Mouse (Mus musculus): ENCODE measurements around the gene Rfx8. TPM values are rescaled to one million over a fixed set of nuclear protein-coding genes. Genes with fewer than 3 reads are reported as not detected.

The Rfx8 gene
- polyA plus RNA-seq, 1 experiment = 0.16 TPM

GRCm38 (mm10) chr1:39762025-39762370 lies 41.2 kb upstream of the Rfx8 start:
- Histone ChIP-seq H3K36me3 (ENCODE audit: control insufficient read depth, insufficient read depth) (no peaks in the 10 kb centered on the region), H3K4me2 (ENCODE audit: low read depth) (peak overlapping the region; percentile 94), H3K79me2 (ENCODE audit: control insufficient read depth, insufficient read depth) (no peaks in the 10 kb centered on the region), H3K4me3 (peak overlapping the region; percentile 17), H3K27me3 (ENCODE audit: control insufficient read depth, insufficient read depth, insufficient read length) (no peaks in the 10 kb centered on the region), H3ac (ENCODE audit: control insufficient read depth, insufficient read length) (peak overlapping the region; percentile 25)
- TF ChIP-seq TCF12 (IDR thresholded peaks at IDR 0.05; ENCODE audit: insufficient read depth, poor library complexity, severe bottlenecking) (no peak), E2F4 (IDR thresholded peaks at IDR 0.05; ENCODE audit: insufficient read depth) (no peak), REST (IDR thresholded peaks at IDR 0.05; ENCODE audit: insufficient read depth, insufficient read length) (no peak), MYOG (IDR thresholded peaks at IDR 0.05; ENCODE audit: control insufficient read depth in 1 of 3, insufficient read depth in 1 of 3, insufficient read length in 2 of 3, low read depth in 2 of 3) (peak in 1 of 3 experiments; percentile 54), USF1 (IDR thresholded peaks at IDR 0.05; ENCODE audit: low read depth) (peak; percentile 28), POLR2AphosphoS2 (IDR thresholded peaks at IDR 0.05; ENCODE audit: insufficient read length, low read depth) (no peak), SRF (IDR thresholded peaks at IDR 0.05; ENCODE audit: control insufficient read depth, insufficient read length, low read depth) (no peak), MYOD1 (IDR thresholded peaks at IDR 0.05; ENCODE audit: control insufficient read depth in 1 of 3, insufficient read length in 2 of 3, low read depth in 2 of 3) (peak in 1 of 3 experiments; percentile 31)

GRCm38 (mm10) chr1:39761211-39762024 lies 40.6 kb upstream of the Rfx8 start:
- Histone ChIP-seq H3K27me3 (ENCODE audit: control insufficient read depth, insufficient read depth, insufficient read length) (no peaks in the 10 kb centered on the region), H3K79me2 (ENCODE audit: control insufficient read depth, insufficient read depth) (no peaks in the 10 kb centered on the region), H3K36me3 (ENCODE audit: control insufficient read depth, insufficient read depth) (no peaks in the 10 kb centered on the region), H3K4me3 (peak overlapping the region; percentile 17), H3ac (ENCODE audit: control insufficient read depth, insufficient read length) (peak overlapping the region; percentile 25), H3K4me2 (ENCODE audit: low read depth) (peak overlapping the region; percentile 94)
- TF ChIP-seq USF1 (IDR thresholded peaks at IDR 0.05; ENCODE audit: low read depth) (no peak), SRF (IDR thresholded peaks at IDR 0.05; ENCODE audit: control insufficient read depth, insufficient read length, low read depth) (peak; percentile 30), MYOG (IDR thresholded peaks at IDR 0.05; ENCODE audit: control insufficient read depth in 1 of 3, insufficient read depth in 1 of 3, insufficient read length in 2 of 3, low read depth in 2 of 3) (no peak), MYOD1 (IDR thresholded peaks at IDR 0.05; ENCODE audit: control insufficient read depth in 1 of 3, insufficient read length in 2 of 3, low read depth in 2 of 3) (no peak), TCF3 (IDR thresholded peaks at IDR 0.05; ENCODE audit: insufficient read length, low read depth) (no peak)

GRCm38 (mm10) chr1:39760181-39760715 lies 39.5 kb upstream of the Rfx8 start:
- peak overlapping the region; percentile 76 for H3K4me2 ChIP-seq (ENCODE audit: low read depth)
- no peak overlapping the region for H3K4me3 ChIP-seq
- H3ac ChIP-seq (ENCODE audit: control insufficient read depth, insufficient read length) = no peak overlapping the region
- no peaks in the 10 kb centered on the region for H3K36me3 ChIP-seq (ENCODE audit: control insufficient read depth, insufficient read depth)
- no peak for TF ChIP-seq POLR2A (IDR thresholded peaks at IDR 0.05; ENCODE audit: insufficient read length, low read depth)
- TF ChIP-seq SRF (IDR thresholded peaks at IDR 0.05; ENCODE audit: control insufficient read depth, insufficient read length, low read depth) = no peak
- TF ChIP-seq E2F4 (IDR thresholded peaks at IDR 0.05; ENCODE audit: insufficient read depth) = no peak
- no peak for TF ChIP-seq TCF12 (IDR thresholded peaks at IDR 0.05; ENCODE audit: insufficient read depth, poor library complexity, severe bottlenecking)
- no peak for TF ChIP-seq CEBPB (IDR thresholded peaks at IDR 0.05; ENCODE audit: insufficient read depth, poor library complexity, severe bottlenecking)
- TF ChIP-seq MYOG (IDR thresholded peaks at IDR 0.05; ENCODE audit: control insufficient read depth in 1 of 3, insufficient read depth in 1 of 3, insufficient read length in 2 of 3, low read depth in 2 of 3) = no peak
- TF ChIP-seq REST (IDR thresholded peaks at IDR 0.05; ENCODE audit: insufficient read depth, insufficient read length) = no peak
- no peak for TF ChIP-seq MAX (IDR thresholded peaks at IDR 0.05; ENCODE audit: low read depth)
- no peak for TF ChIP-seq TCF3 (IDR thresholded peaks at IDR 0.05; ENCODE audit: insufficient read length, low read depth)
- TF ChIP-seq USF1 (IDR thresholded peaks at IDR 0.05; ENCODE audit: low read depth) = no peak
- no peak for TF ChIP-seq MYOD1 (IDR thresholded peaks at IDR 0.05; ENCODE audit: control insufficient read depth in 1 of 3, insufficient read length in 2 of 3, low read depth in 2 of 3)
- TF ChIP-seq POLR2AphosphoS2 (IDR thresholded peaks at IDR 0.05; ENCODE audit: insufficient read length, low read depth) = no peak
- H3K27me3 ChIP-seq (ENCODE audit: control insufficient read depth, insufficient read depth, insufficient read length) = no peaks in the 10 kb centered on the region
- no peaks in the 10 kb centered on the region for H3K79me2 ChIP-seq (ENCODE audit: control insufficient read depth, insufficient read depth)

GRCm38 (mm10) chr1:39759231-39760175 lies 38.7 kb upstream of the Rfx8 start:
- H3K27me3 ChIP-seq (ENCODE audit: control insufficient read depth, insufficient read depth, insufficient read length) = no peaks in the 10 kb centered on the region
- no peaks in the 10 kb centered on the region for H3K79me2 ChIP-seq (ENCODE audit: control insufficient read depth, insufficient read depth)
- TF ChIP-seq POLR2A (IDR thresholded peaks at IDR 0.05; ENCODE audit: insufficient read length, low read depth) (no peak), MYOD1 (IDR thresholded peaks at IDR 0.05; ENCODE audit: control insufficient read depth in 1 of 3, insufficient read length in 2 of 3, low read depth in 2 of 3) (peak in 2 of 3 experiments; percentile 19 to 42)
- H3ac ChIP-seq (ENCODE audit: control insufficient read depth, insufficient read length) = no peak overlapping the region
- no peak overlapping the region for H3K4me3 ChIP-seq
- H3K4me2 ChIP-seq (ENCODE audit: low read depth) = peak overlapping the region; percentile 76
- no peaks in the 10 kb centered on the region for H3K36me3 ChIP-seq (ENCODE audit: control insufficient read depth, insufficient read depth)
